Mouse (Mus musculus) c-Kit-positive CD71-negative TER-119-negative erythroid progenitor cells, embryonic 14.5 days (primary cell): ENCODE results near the gene Bcl2a1c.
"Not testable (repeated sequence)": the region's sequence is repeated elsewhere in the genome, so short reads cannot be mapped to it uniquely, and the experiment has no call there.

ENCODE experiments used
- DNase-seq: peaks from one replicate; pipeline ENCODE4 v3.0.0-alpha.2; 2013; ENCODE audit warnings: low read depth

Bcl2a1c gene

DNA sequence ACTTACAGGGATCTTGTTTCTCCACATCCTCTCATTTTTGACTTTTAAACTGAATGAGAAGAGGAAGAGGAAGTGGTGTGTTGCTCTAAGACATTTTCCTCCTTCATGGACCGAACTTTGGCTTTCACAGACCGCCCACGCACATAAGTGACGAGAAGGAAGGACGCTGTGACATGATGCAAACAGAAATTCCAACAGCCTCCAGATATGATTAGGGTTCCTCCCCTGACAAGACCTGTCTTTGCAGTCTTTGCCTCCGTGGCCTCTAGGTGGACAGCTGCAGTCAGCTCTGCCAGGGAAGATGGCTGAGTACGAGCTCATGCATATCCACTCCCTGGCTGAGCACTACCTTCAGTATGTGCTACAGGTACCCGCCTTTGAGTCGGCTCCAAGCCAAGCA lies at the start of gene Bcl2a1c:
Gene Bcl2a1c (plus strand): TSS at position 281 of the 400 bp plus-strand sequence.
- not testable (repeated sequence) for DNase-seq

DNA sequence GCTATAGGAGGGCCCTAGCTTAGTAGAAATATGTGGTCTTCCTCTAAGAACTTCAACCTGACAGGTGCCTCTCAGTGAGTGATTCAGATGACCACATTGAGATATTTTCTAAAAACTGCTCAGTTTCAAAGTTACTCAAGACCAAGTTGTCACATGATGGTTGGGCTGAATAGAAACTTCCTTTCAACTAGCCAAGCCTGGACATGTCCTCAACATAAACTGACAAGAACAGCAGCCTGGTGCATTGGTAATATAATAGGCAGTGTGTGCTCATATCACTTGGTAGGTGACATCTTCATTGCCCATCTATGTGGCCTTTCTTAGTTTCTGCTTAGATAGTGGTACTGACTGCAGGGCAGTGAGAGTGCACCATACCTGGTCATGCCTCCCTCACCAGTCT lies 24.0 kb upstream of the Bcl2a1c start:
- DNase-seq, result not testable (repeated sequence)

DNA sequence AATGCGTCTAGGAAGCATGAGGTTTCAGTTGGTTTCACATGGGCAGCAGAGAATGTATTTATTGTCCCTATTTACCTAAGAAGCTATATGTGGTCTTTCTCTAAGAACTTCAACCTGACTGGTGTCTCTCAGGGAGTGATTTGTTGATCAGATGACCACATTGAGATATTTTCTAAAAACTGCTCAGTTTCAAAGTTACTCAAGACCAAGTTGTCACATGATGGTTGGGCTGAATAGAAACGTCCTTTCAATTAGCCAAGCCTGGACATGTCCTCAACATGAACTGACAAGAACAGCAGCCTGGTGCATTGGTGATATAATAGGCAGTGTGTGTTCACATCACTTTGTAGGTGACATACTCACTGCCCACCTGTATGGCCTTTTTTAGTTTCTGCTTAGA lies 18.2 kb upstream of the Bcl2a1c start:
- DNase-seq, result not testable (repeated sequence)

DNA sequence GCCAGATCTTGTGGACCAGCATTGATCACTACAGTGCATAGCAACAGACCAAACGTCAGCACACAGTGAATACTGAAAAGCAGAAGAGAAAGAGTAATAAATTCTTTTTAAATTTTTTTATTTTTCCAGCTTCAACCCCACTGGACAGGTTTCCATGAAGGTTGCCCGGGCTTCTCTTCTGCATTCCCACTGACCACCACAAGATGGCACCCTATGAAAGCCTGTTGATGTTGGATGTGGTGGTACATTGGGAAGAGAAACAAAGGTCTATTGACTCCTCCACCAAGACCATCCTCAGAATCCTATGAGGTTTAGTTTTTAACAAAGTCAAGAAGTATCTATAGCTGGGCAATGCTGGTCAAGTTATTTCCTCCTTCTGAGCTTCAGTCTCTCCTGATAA lies 11.9 kb upstream of the Bcl2a1c start:
- DNase-seq, result peak; percentile 35

DNA sequence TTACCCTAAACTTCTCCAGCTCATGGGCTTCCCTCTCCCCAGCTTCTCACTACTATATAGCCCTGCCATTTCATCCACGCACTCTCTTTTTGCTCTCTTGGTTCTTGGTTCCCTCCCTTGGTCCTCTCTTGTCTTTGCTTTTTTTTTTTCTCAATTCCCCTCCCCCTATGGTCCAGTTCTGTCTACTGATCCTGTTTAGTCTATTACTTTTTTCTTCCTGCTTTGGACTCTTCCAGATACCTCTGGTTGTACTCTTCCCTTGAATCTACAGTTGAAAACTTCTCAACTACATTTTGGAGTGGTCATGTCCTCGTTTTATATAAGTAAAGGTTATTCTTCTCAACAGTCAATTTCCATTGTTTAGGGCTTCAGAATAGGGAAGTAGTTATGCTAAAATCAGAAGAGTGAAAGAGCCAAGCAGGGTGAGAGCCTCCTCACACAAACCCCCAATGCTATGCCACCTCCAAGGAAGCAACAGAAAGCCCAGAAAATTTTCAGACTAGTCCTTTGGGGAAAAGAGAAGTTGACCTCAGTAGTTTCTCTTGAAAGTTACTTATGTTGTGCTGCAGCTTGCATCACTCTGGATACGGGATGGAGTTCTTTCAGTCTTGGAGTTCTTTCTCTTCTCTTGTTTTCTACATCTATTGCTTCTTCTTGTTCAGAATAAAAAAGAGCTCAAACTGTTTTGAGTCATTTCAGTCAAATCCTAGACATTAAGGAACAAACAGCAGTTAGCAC lies 3.8 kb upstream of the Bcl2a1c start:
- no peak for DNase-seq

DNA sequence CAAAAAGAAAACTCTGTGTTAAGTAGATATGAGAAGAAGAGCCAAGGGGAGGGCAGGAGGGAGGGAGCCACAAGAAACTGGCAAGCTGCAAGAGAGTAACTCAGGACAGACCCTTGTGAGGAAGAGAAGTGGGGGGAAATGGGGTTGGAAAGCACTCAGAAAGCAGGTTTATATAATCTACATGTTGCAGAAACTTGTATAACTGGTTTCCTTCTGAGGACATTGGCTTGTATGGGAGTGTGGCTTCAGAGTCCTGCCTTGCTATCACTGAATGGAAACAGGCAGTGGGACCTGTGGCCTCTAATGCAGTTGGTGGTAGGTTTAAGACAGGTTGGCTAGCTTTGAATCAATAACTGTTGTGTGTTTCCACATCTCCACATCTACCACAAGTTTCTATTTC lies 1.6 kb upstream of the Bcl2a1c start:
- not testable (repeated sequence) for DNase-seq

DNA sequence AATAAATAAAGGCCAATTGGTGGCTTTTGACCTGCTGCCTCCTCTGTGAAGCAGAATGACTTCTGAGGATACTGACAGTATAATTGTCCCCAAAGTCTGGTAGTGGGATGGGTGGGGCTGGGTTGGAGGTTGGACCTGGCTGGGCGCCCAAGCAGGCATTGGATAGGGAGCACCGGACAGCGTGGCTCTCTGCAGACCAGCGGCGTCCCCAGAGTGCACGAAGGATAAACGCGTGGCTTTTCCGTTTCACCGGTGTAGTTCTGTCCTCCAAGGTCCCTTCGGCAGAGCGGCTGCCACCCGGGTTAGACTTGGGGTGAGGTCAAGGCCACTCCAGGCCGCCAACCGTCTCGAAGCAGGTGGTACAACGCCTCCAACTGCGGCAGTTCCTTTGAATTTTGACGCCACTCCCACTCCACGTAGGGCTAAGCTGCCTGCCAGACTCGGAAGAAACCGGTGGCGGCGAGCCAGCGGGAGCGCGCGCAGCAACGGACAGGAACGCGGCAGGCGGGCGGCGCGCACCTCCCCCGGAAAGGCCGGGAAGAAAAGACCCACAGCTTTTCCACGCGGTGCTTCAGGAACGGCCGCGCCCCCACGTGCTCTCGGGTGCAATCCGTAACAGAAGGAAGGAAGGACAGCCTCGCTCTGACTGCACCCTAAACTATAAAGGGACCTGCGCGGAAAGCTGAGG lies 38.0 kb downstream of the Bcl2a1c start:
- DNase-seq, result peak; percentile 55

DNA sequence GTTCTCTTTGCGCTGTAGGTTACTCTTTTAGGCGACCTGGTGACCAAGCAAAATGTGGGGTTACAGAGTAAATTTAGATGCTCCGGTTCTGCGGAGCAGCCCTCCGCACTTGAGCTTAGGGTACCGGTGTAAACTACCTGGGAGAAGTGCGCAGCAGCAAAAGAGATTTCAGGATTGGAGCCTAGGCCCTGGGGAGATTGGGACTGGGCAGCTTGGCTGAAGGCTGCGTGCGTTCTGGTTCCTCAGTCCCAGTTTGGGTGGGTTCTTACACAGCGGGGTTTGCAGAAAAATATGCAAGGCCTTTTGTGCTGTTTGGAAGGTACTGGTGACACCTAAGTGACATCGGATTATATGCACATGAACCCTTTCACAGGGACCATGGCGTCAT lies 38.5 kb downstream of the Bcl2a1c start:
- DNase-seq, result no peak

DNA sequence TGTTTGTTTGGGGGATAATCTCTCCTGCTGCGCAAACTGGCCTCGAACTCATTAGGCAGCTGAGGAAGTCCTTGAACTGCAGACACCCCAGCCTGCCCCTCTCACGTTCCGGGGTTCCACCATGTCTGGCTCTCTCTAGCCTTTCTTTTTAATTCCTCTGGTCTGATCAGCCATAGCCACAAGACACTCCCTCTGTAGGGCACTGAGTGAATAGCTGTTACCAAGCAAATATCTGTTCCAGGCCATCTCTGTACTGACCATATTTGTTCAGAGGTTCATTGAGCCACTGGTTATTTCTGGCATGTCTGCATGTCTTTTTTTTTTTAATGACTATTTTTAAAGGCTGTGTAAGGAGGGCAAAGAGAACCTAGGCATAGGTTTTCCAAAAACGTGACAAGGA lies 39.5 kb downstream of the Bcl2a1c start:
- not testable (repeated sequence) for DNase-seq

DNA sequence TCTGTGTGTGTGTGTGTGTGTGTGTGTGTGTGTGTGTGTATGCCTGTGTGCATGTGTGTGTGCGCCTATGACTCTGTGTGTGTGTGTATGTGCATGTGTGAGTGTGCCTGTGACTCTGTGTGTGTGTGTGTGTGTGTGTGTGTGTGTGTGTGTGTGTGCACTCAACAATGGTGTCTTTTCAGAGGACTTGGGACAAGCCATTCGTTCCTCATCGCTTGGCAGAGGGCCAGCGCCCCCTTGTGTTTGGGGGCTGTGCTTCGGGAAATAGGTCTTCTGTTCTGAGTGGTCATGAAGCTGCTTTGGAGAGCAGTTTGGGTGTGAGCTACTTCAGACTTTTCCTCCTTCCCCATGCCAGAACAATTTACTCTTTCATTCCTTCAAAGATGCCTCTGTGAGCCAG lies 41.8 kb downstream of the Bcl2a1c start:
- DNase-seq, result not testable (repeated sequence)

DNA sequence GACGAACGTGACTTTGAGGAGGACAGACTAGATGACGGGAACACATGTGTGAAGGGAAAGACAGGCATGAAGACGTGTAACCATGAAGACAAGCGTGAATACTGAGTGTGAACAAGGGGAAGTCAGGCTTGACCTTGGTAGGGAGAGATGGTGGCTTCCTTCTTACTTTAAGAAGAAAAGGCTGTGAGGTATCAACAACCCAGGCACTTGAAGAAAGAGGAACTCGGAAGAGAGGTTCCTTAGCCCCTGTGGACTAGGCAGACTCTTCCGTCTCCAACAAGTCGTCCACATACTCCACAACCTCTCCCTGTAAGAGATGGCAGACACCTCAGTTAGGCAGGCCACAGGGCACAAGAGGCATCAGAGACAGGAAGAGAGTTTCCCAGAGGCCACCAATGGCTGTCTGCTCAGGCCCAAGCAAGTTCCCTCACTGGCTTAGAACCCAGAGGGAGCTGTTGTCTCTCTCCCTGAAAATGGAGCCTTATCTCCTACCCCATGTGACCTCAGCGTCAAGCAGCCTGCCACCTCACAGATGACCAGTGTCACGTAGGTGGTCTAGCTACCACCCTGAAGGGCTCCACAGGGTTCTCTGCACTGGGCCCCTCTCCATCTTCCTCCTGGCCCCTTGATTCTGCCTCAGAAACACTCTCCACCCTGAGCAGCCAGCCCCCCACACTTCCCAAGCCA lies 45.5 kb downstream of the Bcl2a1c start:
- DNase-seq, result no peak

DNA sequence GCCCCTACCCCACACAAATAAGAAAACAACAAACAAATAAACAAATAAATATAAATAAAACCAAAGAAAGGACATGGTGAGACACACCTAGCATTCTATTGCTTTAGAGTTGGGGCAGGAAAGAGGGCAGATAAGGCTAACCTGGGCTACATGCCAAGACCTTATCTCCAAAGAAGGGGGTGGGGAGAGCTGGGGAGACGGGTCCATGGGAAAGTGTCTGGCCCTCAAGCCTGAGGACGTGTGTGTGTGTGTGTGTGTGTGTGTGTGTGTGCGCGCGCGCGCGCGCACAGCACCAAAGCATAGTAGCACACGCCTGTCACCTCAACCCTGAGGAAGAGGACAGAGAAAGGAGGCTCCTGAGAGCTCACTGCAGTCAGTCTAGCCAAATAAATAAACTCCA lies 47.2 kb downstream of the Bcl2a1c start:
- no peak for DNase-seq

DNA sequence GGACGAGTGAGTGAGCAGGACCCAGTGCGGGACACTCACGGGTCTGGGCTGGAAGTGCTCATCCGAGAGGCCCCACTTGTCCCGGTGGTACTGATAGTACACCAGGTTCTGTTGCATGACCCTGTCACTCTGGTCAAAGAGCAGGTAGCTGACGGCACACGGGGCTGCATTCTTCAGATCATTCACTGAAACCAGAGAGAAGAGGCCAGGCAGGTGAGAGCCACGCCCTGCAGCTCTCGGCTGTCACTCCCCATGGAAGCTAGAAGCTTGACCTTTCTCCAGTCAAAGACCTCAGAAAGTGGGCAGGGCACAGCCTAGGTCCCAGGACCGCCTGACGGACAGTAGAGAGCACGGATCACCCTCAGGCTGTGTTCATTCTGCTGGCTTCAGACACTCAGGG lies 49.9 kb downstream of the Bcl2a1c start:
- no peak for DNase-seq
